ENCODE assay signal across 22 mouse cellular contexts in the genomic region with DNA sequence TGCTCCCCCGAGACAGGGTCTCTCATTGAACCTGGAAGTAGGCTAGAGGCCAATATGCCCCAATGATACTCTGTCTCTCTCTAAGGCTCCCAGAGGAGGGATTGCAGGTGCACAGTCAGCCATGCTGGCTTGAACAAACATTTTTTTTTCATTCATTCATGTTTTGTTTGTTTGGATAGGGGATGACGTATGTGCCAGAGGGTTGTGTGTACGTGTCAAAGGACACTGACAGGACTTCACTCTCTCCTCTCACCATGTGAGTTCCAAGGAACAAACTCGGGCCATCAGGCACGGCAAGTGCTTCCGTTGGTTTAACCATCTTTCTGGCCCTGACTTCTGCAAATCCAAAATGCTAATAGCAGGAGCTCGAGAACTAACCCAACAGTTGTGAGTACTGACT.
A peak's percentile ranks its signal among the peaks of the same experiment; 100 is the strongest.
DNase-seq lines count a peak whose midpoint lies in the region; ATAC-seq and TF ChIP-seq lines count a peak whose summit lies in the region.
"Had no signal": no experiment of that assay in that cellular context is flagged by ENCODE, and none has a peak within 500 bp of the region (broad histone marks: within the 10 kb centered on the region; RNA-seq: fewer than 3 reads in every experiment).

No protein-coding gene starts in this region.

- TF ChIP-seq CTCF in midbrain, postnatal 0 days (IDR thresholded peaks at IDR 0.05): no peak

- no peaks in the 10 kb centered on the region for H3K27me3 ChIP-seq in liver, embryonic 16.5 days (ENCODE audit: control insufficient read depth, insufficient read depth, low read depth, low read length)
- no peaks in the 10 kb centered on the region for H3K27me3 ChIP-seq in midbrain, embryonic 11.5 days (ENCODE audit: control insufficient read depth, insufficient read depth, low read length)
- H3K27me3 ChIP-seq in midbrain, postnatal 0 days (ENCODE audit: insufficient read depth, low read length): no peaks in the 10 kb centered on the region
- H3K27me3 ChIP-seq: embryonic facial prominence, embryonic 15.5 days had no signal

- no peak overlapping the region for H3K9ac ChIP-seq in liver, embryonic 16.5 days (ENCODE audit: low read depth, low read length)
- H3K9ac ChIP-seq in midbrain, embryonic 11.5 days (ENCODE audit: low read length): no peak overlapping the region
- no peak overlapping the region for H3K9ac ChIP-seq in midbrain, postnatal 0 days (replicated peaks; ENCODE audit: low read length, poor library complexity, severe bottlenecking)
- H3K9ac ChIP-seq: embryonic facial prominence, embryonic 13.5 days; embryonic facial prominence, embryonic 15.5 days; forebrain, embryonic 12.5 days had no signal

- H3K4me1 ChIP-seq in liver, embryonic 16.5 days (ENCODE audit: control insufficient read depth, low read depth, low read length): no peaks in the 10 kb centered on the region
- H3K4me1 ChIP-seq in midbrain, embryonic 11.5 days (ENCODE audit: control insufficient read depth, insufficient read depth, low read length): no peaks in the 10 kb centered on the region
- H3K4me1 ChIP-seq in midbrain, postnatal 0 days (ENCODE audit: insufficient read depth, low read length): no peaks in the 10 kb centered on the region

- ATAC-seq in liver, embryonic 16.5 days (ENCODE audit: low read depth): peak; percentile 75
- ATAC-seq in midbrain, embryonic 11.5 days (ENCODE audit: low FRiP score): no peak
- no peak for ATAC-seq in midbrain, postnatal 0 days (ENCODE audit: low FRiP score)
- ATAC-seq: forebrain, embryonic 14.5 days; forebrain, embryonic 16.5 days had no signal

- no peak overlapping the region for H3K27ac ChIP-seq in liver, embryonic 16.5 days (ENCODE audit: low read length)
- H3K27ac ChIP-seq in midbrain, embryonic 11.5 days (ENCODE audit: low read depth, low read length): no peak overlapping the region
- H3K27ac ChIP-seq in midbrain, postnatal 0 days (ENCODE audit: low read depth, low read length): no peak overlapping the region
- H3K27ac ChIP-seq: embryonic facial prominence, embryonic 13.5 days; embryonic facial prominence, embryonic 15.5 days; forebrain, embryonic 10.5 days; forebrain, embryonic 12.5 days had no signal

- no peaks in the 10 kb centered on the region for H3K36me3 ChIP-seq in liver, embryonic 16.5 days (ENCODE audit: control insufficient read depth, insufficient read depth)
- no peaks in the 10 kb centered on the region for H3K36me3 ChIP-seq in midbrain, embryonic 11.5 days (ENCODE audit: control insufficient read depth, insufficient read depth, low read length)
- H3K36me3 ChIP-seq in midbrain, postnatal 0 days (ENCODE audit: insufficient read depth, low read length): no peaks in the 10 kb centered on the region
- H3K36me3 ChIP-seq: embryonic facial prominence, embryonic 13.5 days; embryonic facial prominence, embryonic 15.5 days; forebrain, embryonic 10.5 days; forebrain, embryonic 12.5 days had no signal

- no peak overlapping the region for H3K4me2 ChIP-seq in liver, embryonic 16.5 days (ENCODE audit: low read depth, low read length)
- no peak overlapping the region for H3K4me2 ChIP-seq in midbrain, embryonic 11.5 days
- H3K4me2 ChIP-seq in midbrain, postnatal 0 days (ENCODE audit: low read depth, low read length, poor library complexity, severe bottlenecking): no peak overlapping the region
- H3K4me2 ChIP-seq: embryonic facial prominence, embryonic 13.5 days; embryonic facial prominence, embryonic 15.5 days; forebrain, embryonic 12.5 days had no signal

- H3K9me3 ChIP-seq in liver, embryonic 16.5 days (replicated peaks; ENCODE audit: control insufficient read depth, low read length): no peaks in the 10 kb centered on the region
- H3K9me3 ChIP-seq in midbrain, embryonic 11.5 days (ENCODE audit: control insufficient read depth, low read length): no peaks in the 10 kb centered on the region
- H3K9me3 ChIP-seq in midbrain, postnatal 0 days (ENCODE audit: low read length): no peaks in the 10 kb centered on the region
- H3K9me3 ChIP-seq: embryonic facial prominence, embryonic 13.5 days; embryonic facial prominence, embryonic 15.5 days; forebrain, embryonic 10.5 days; forebrain, embryonic 12.5 days had no signal

- no peak overlapping the region for H3K4me3 ChIP-seq in liver, embryonic 16.5 days (ENCODE audit: low read depth, low read length)
- H3K4me3 ChIP-seq in midbrain, embryonic 11.5 days (ENCODE audit: low read depth, low read length): no peak overlapping the region
- no peak overlapping the region for H3K4me3 ChIP-seq in midbrain, postnatal 0 days (ENCODE audit: low read depth, low read length)
- H3K4me3 ChIP-seq: embryonic facial prominence, embryonic 13.5 days; embryonic facial prominence, embryonic 15.5 days; erythroblast, embryonic 14.5 days; forebrain, embryonic 10.5 days; forebrain, embryonic 12.5 days had no signal

- DNase-seq in liver: no peak
- DNase-seq in midbrain, embryonic 11.5 days (ENCODE audit: low spot score, missing footprints): peak; percentile 69
- no peak for DNase-seq in midbrain, postnatal 0 days (ENCODE audit: low spot score)
- DNase-seq in layer of hippocampus, postnatal 36 days: no peak
- DNase-seq: adrenal gland, adult 2 months; adrenal gland, postnatal 10 days; adrenal gland, postnatal 25 days; cerebellum, adult 11 months; cerebellum, adult 18-20 months; cerebellum, adult 8-10 months; cerebellum, adult 9-11 months; cerebellum, postnatal 14 days; cerebellum, postnatal 36 days; embryo, embryonic 11 days had no signal

- 54% methylated on average over 7 of the region's 7 CpGs for WGBS in liver, embryonic 16.5 days (ENCODE audit: insufficient replicate concordance)
- WGBS in midbrain, embryonic 11.5 days: 79% methylated on average over 7 of the region's 7 CpGs
- WGBS in midbrain, postnatal 0 days: 77% methylated on average over 7 of the region's 7 CpGs
